Mouse (Mus musculus): ENCODE measurements around the gene Ccdc9. TPM values are rescaled to one million over a fixed set of nuclear protein-coding genes. Genes with fewer than 3 reads are reported as not detected.

Ccdc9 gene
- polyA plus RNA-seq, 2 experiments: 15.9 to 84.8 TPM

DNA sequence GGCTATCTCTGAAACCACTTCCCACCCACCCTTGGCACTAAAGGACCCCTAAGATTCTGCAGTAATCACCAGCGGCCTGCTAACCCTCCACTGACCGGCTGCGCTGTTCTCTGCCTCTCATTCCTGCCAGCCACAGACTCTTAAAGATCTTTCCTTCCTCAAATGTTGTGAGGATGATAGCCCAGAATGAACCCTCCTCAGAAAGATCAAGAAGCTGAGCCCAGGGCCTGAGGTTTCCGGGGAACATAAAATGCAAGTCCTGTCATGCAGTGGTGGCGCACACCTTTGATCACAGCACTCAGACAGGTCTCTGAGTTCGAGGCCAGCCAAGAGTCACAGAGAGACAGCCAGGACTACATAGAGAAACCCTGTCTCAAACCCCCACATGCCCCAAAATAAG lies 44.4 kb downstream of the Ccdc9 start:
- TF ChIP-seq POLR2A (IDR thresholded peaks at IDR 0.05; ENCODE audit: borderline replicate concordance, extremely low read depth, insufficient read depth, insufficient read length): no peak
- 66% methylated on average over 6 of the region's 6 CpGs for WGBS
- H3K9me3 ChIP-seq (ENCODE audit: control insufficient read depth, low read length): no peaks in the 10 kb centered on the region
- DNase-seq (ENCODE audit: low spot score) (no peak), ATAC-seq (ENCODE audit: low FRiP score, low read depth) (no peak)
- no peak overlapping the region for H3K27ac ChIP-seq (replicated peaks; ENCODE audit: low read depth, low read length)
- H3K9ac ChIP-seq (ENCODE audit: low read depth, low read length, severe bottlenecking): no peak overlapping the region
- H3K4me1 ChIP-seq (ENCODE audit: control insufficient read depth, insufficient read depth, low read length): no peaks in the 10 kb centered on the region
- H3K4me3 ChIP-seq (replicated peaks; ENCODE audit: low read length): no peak overlapping the region
- H3K27me3 ChIP-seq (ENCODE audit: control insufficient read depth, insufficient read depth, low read length): no peaks in the 10 kb centered on the region
- H3K36me3 ChIP-seq (ENCODE audit: control insufficient read depth, insufficient read depth, low read length): no peaks in the 10 kb centered on the region
- no peak overlapping the region for H3K4me2 ChIP-seq (replicated peaks; ENCODE audit: low read depth, low read length, severe bottlenecking)

DNA sequence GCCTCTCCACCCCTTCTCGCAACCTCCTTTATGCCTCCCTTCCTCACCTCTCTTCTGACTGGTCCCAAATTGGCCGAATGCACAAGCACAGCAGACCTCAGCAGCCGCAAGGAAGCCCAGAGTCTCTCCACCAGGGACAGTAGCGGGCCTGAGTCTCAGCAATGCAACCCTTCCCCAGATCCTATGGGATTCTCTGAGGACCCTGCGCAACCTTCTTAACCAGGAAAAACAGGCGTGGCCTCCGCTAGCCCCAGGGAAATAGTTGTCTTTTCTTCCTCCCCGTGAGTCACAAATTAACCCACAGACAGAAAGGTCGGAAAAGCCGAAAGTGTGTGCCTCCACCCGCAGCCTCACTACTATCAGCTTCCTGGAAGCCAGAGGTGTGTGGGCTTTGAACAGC lies 44.8 kb downstream of the Ccdc9 start:
- no peaks in the 10 kb centered on the region for H3K27me3 ChIP-seq (ENCODE audit: control insufficient read depth, insufficient read depth, low read length)
- H3K27ac ChIP-seq (replicated peaks; ENCODE audit: low read depth, low read length): no peak overlapping the region
- no peaks in the 10 kb centered on the region for H3K9me3 ChIP-seq (ENCODE audit: control insufficient read depth, low read length)
- no peaks in the 10 kb centered on the region for H3K4me1 ChIP-seq (ENCODE audit: control insufficient read depth, insufficient read depth, low read length)
- H3K9ac ChIP-seq (ENCODE audit: low read depth, low read length, severe bottlenecking): no peak overlapping the region
- DNase-seq (ENCODE audit: low spot score) (no peak), ATAC-seq (ENCODE audit: low FRiP score, low read depth) (no peak)
- H3K36me3 ChIP-seq (ENCODE audit: control insufficient read depth, insufficient read depth, low read length): no peaks in the 10 kb centered on the region
- H3K4me3 ChIP-seq (replicated peaks; ENCODE audit: low read length): no peak overlapping the region
- no peak for TF ChIP-seq POLR2A (IDR thresholded peaks at IDR 0.05; ENCODE audit: borderline replicate concordance, extremely low read depth, insufficient read depth, insufficient read length)
- H3K4me2 ChIP-seq (replicated peaks; ENCODE audit: low read depth, low read length, severe bottlenecking): no peak overlapping the region
- 59% methylated on average over 11 of the region's 11 CpGs for whole genome bisulfite sequencing

DNA sequence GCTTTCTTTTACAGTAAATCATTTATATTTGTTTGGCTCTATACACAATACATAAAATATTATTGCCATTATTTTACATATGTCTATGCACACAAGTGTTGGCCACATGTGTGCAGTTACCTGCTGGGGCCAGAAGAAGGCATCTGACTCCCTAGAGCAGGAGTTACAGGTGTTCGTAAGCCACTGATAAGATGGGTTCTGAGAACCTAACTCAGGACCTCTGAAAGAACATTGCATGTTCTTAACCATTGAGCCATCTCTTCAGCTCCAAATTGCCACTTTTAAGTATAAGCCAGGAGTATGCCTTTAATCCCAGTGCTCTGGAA lies 45.7 kb downstream of the Ccdc9 start:
- no peak for DNase-seq (ENCODE audit: low spot score)
- H3K4me3 ChIP-seq (replicated peaks; ENCODE audit: low read length): no peak overlapping the region
- 89% methylated on average over 1 of the region's 1 CpGs for WGBS

DNA sequence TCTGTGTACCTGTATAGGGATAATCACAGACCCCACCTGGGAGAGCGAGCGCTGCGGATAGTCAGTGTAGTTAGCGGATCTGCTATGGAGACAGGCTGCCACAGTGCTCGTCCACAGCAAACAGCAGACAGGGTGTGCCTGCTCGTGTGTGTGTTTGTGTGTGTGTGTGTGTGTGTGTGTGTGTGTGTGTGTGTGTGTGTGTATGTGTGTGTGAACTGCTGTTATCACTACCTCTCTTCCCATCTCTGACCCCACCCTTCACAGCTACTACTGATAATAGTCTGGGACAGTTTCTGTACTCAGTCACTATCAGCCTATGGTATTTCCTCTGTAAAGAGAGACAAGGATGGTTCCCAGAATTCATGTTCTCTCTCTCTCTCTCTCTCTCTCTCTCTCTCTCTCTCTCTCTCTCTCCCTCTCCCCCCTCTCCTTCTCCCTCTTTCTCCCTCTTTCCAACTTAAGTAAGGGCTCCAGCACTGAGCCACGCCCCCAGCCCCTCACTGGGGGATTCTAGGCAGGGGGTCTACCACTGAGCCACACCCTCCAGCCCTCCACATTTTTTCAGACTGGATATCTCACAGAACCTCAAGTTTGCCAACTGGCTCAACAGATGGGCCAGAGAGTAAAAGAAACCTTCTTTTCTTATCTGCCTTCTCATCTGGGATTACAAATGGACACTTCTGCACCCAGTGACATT lies 46.2 kb downstream of the Ccdc9 start:
- no peak overlapping the region for H3K27ac ChIP-seq (replicated peaks; ENCODE audit: low read depth, low read length)
- H3K36me3 ChIP-seq (ENCODE audit: control insufficient read depth, insufficient read depth, low read length): no peaks in the 10 kb centered on the region
- no peak for DNase-seq (ENCODE audit: low spot score)
- no peaks in the 10 kb centered on the region for H3K27me3 ChIP-seq (ENCODE audit: control insufficient read depth, insufficient read depth, low read length)
- H3K9me3 ChIP-seq (ENCODE audit: control insufficient read depth, low read length): no peaks in the 10 kb centered on the region
- no peaks in the 10 kb centered on the region for H3K4me1 ChIP-seq (ENCODE audit: control insufficient read depth, insufficient read depth, low read length)
- H3K9ac ChIP-seq (ENCODE audit: low read depth, low read length, severe bottlenecking): no peak overlapping the region
- TF ChIP-seq POLR2A (IDR thresholded peaks at IDR 0.05; ENCODE audit: borderline replicate concordance, extremely low read depth, insufficient read depth, insufficient read length): no peak
- H3K4me2 ChIP-seq (replicated peaks; ENCODE audit: low read depth, low read length, severe bottlenecking): no peak overlapping the region
- 74% methylated on average over 7 of the region's 7 CpGs for WGBS
- no peak for ATAC-seq (ENCODE audit: low FRiP score, low read depth)
- no peak overlapping the region for H3K4me3 ChIP-seq (replicated peaks; ENCODE audit: low read length)

More for the DNA sequence above, 45.7 kb downstream of the Ccdc9 start:
- Histone ChIP-seq H3K9me3 (ENCODE audit: control insufficient read depth, low read length) (no peaks in the 10 kb centered on the region), H3K9ac (ENCODE audit: low read depth, low read length, severe bottlenecking) (no peak overlapping the region), H3K4me2 (replicated peaks; ENCODE audit: low read depth, low read length, severe bottlenecking) (no peak overlapping the region), H3K4me1 (ENCODE audit: control insufficient read depth, insufficient read depth, low read length) (no peaks in the 10 kb centered on the region), H3K36me3 (ENCODE audit: control insufficient read depth, insufficient read depth, low read length) (no peaks in the 10 kb centered on the region), H3K27ac (replicated peaks; ENCODE audit: low read depth, low read length) (no peak overlapping the region), H3K27me3 (ENCODE audit: control insufficient read depth, insufficient read depth, low read length) (no peaks in the 10 kb centered on the region)
- no peak for TF ChIP-seq POLR2A (IDR thresholded peaks at IDR 0.05; ENCODE audit: borderline replicate concordance, extremely low read depth, insufficient read depth, insufficient read length)
- ATAC-seq (ENCODE audit: low FRiP score, low read depth): no peak

DNA sequence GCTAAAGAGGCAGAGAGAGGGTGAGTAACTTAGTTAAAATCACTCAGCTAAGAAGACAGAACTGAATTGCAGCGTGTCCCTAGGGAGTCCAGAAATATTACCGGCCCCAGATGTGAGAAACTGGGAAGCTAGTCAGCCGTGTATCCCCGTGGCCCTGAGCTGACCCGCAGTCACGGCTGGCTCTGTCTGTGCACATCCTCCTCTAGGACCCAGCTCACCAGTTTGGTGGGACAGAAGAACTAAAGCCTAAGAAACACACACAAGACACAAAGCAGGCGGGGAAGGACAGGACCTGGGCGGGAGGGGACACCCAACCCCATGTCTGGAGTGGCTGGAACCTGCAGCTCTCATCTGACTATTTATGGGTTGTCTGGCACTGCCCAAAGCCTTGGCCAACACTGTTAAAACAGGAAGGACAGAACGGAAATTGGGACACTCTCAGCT lies 47.0 kb downstream of the Ccdc9 start:
- H3K4me3 ChIP-seq (replicated peaks; ENCODE audit: low read length): no peak overlapping the region
- no peak for DNase-seq (ENCODE audit: low spot score)
- H3K9ac ChIP-seq (ENCODE audit: low read depth, low read length, severe bottlenecking): no peak overlapping the region
- TF ChIP-seq POLR2A (IDR thresholded peaks at IDR 0.05; ENCODE audit: borderline replicate concordance, extremely low read depth, insufficient read depth, insufficient read length): no peak
- H3K4me2 ChIP-seq (replicated peaks; ENCODE audit: low read depth, low read length, severe bottlenecking): no peak overlapping the region
- H3K27me3 ChIP-seq (ENCODE audit: control insufficient read depth, insufficient read depth, low read length): no peaks in the 10 kb centered on the region
- H3K4me1 ChIP-seq (ENCODE audit: control insufficient read depth, insufficient read depth, low read length): no peaks in the 10 kb centered on the region
- 51% methylated on average over 9 of the region's 9 CpGs for WGBS
- no peak for ATAC-seq (ENCODE audit: low FRiP score, low read depth)
- H3K36me3 ChIP-seq (ENCODE audit: control insufficient read depth, insufficient read depth, low read length): no peaks in the 10 kb centered on the region
- no peaks in the 10 kb centered on the region for H3K9me3 ChIP-seq (ENCODE audit: control insufficient read depth, low read length)
- no peak overlapping the region for H3K27ac ChIP-seq (replicated peaks; ENCODE audit: low read depth, low read length)
